Mouse (Mus musculus) myocyte (in vitro differentiated cells): ENCODE results near the gene Ankdd1b. TPM values are rescaled to one million over a fixed set of nuclear protein-coding genes. Genes with fewer than 3 reads are reported as not detected.

Source experiments
- H3K27me3 ChIP-seq: one replicate; pipeline ENCODE4 v1.6.1; 2011; ENCODE audit not compliant: control insufficient read depth, insufficient read depth, insufficient read length
- H3K36me3 ChIP-seq: one replicate; pipeline ENCODE4 v1.6.1; 2011; ENCODE audit not compliant: control insufficient read depth, insufficient read depth
- H3K4me2 ChIP-seq: one replicate; pipeline ENCODE4 v1.6.1; 2011; ENCODE audit warnings: low read depth, control low read depth
- H3K4me3 ChIP-seq: one replicate; pipeline ENCODE4 v1.5.1; 2011; ENCODE audit warnings: mild to moderate bottlenecking, control low read depth, moderate library complexity
- H3K79me2 ChIP-seq: one replicate; pipeline ENCODE4 v1.6.1; 2011; ENCODE audit not compliant: control insufficient read depth, insufficient read depth
- H3ac ChIP-seq: one replicate; pipeline ENCODE4 v1.6.1; 2011; ENCODE audit not compliant: control insufficient read depth, insufficient read length
- CEBPB ChIP-seq: IDR thresholded peaks from 2 replicates; pipeline ENCODE4 v1.6.1; 2011; ENCODE audit warnings: mild to moderate bottlenecking, moderate library complexity; ENCODE audit not compliant: poor library complexity, insufficient read depth, severe bottlenecking
- E2F4 ChIP-seq: IDR thresholded peaks from one replicate; pipeline ENCODE4 v1.6.1; 2011; ENCODE audit warnings: mild to moderate bottlenecking, control low read depth, moderate library complexity; ENCODE audit not compliant: insufficient read depth
- MAX ChIP-seq: IDR thresholded peaks from one replicate; pipeline ENCODE4 v1.6.1; 2011; ENCODE audit warnings: low read depth, mild to moderate bottlenecking, control low read depth
- MYOD1 ChIP-seq, 3 experiments: IDR thresholded peaks; one replicate each; pipeline ENCODE4 v1.6.1; 2011; ENCODE audit warnings: control low read depth in 2 of 3, low read depth in 2 of 3, mild to moderate bottlenecking in 2 of 3, moderate library complexity in 1 of 3; ENCODE audit not compliant: insufficient read length in 2 of 3, control insufficient read depth in 1 of 3
- MYOG ChIP-seq, 3 experiments: IDR thresholded peaks; one replicate each; pipeline ENCODE4 v1.6.1; 2011; ENCODE audit warnings: control low read depth in 2 of 3, low read depth in 2 of 3, mild to moderate bottlenecking in 2 of 3; ENCODE audit not compliant: insufficient read length in 2 of 3, control insufficient read depth in 1 of 3, insufficient read depth in 1 of 3
- POLR2A ChIP-seq: IDR thresholded peaks from one replicate; pipeline ENCODE4 v1.6.1; 2011; ENCODE audit warnings: low read depth, mild to moderate bottlenecking, control low read depth, moderate library complexity; ENCODE audit not compliant: insufficient read length
- POLR2AphosphoS2 ChIP-seq: IDR thresholded peaks from one replicate; pipeline ENCODE4 v1.6.1; 2011; ENCODE audit warnings: low read depth, control low read depth; ENCODE audit not compliant: insufficient read length
- REST ChIP-seq: IDR thresholded peaks from one replicate; pipeline ENCODE4 v1.6.1; 2011; ENCODE audit warnings: mild to moderate bottlenecking, control low read depth, moderate library complexity; ENCODE audit not compliant: insufficient read depth, insufficient read length
- SRF ChIP-seq: IDR thresholded peaks from one replicate; pipeline ENCODE4 v1.6.1; 2011; ENCODE audit warnings: low read depth; ENCODE audit not compliant: control insufficient read depth, insufficient read length
- TCF12 ChIP-seq: IDR thresholded peaks from one replicate; pipeline ENCODE4 v1.6.1; 2011; ENCODE audit warnings: mild to moderate bottlenecking, control low read depth; ENCODE audit not compliant: poor library complexity, insufficient read depth, severe bottlenecking
- TCF3 ChIP-seq: IDR thresholded peaks from one replicate; pipeline ENCODE4 v1.6.1; 2011; ENCODE audit warnings: low read depth, control low read depth; ENCODE audit not compliant: insufficient read length
- USF1 ChIP-seq: IDR thresholded peaks from one replicate; pipeline ENCODE4 v1.6.1; 2011; ENCODE audit warnings: low read depth, mild to moderate bottlenecking, control low read depth, moderate library complexity
- polyA plus RNA-seq: library from polyadenylated mRNA; unstranded; fragments of >200 nt; fragmentation: generic; extraction: Trizol; gene quantifications from one replicate; pipeline ENCODE4 v1.2.1, GENCODE M21; 2012; ENCODE audit warnings: missing spikeins

Gene Ankdd1b
- polyA plus RNA-seq, 1 experiment: not detected

DNA sequence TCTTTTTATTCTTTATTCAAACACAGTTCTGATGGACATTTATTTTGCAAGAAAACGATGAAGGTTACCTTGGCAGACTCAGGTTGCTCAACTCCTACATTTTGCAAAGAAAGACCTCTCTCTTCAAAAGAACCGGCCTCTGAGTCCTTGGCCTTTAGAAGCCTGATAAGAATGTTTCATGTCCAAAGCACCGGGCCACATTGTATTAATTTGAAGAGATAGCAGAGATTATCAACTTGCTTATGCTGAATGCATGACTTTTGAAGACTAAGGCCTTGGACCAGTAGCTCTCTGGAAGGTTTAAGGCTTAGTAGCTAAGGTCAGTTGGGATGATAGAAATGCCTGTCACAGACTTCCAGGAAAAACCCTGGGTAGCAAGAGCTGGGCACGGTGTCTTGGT is 6.2 kb upstream of the Ankdd1b start:
- TF ChIP-seq SRF: no peak
- no peak for TF ChIP-seq REST
- no peak for TF ChIP-seq POLR2AphosphoS2
- no peak for TF ChIP-seq USF1
- no peak for TF ChIP-seq MAX
- TF ChIP-seq POLR2A: no peak
- TF ChIP-seq CEBPB: no peak
- no peak for TF ChIP-seq TCF12
- TF ChIP-seq MYOD1 (IDR thresholded peaks at IDR 0.05; ENCODE audit: control insufficient read depth in 1 of 3, insufficient read length in 2 of 3, low read depth in 2 of 3): no peak
- no peak for TF ChIP-seq MYOG (IDR thresholded peaks at IDR 0.05; ENCODE audit: control insufficient read depth in 1 of 3, insufficient read depth in 1 of 3, insufficient read length in 2 of 3, low read depth in 2 of 3)
- TF ChIP-seq E2F4: no peak
- no peak for TF ChIP-seq TCF3

DNA sequence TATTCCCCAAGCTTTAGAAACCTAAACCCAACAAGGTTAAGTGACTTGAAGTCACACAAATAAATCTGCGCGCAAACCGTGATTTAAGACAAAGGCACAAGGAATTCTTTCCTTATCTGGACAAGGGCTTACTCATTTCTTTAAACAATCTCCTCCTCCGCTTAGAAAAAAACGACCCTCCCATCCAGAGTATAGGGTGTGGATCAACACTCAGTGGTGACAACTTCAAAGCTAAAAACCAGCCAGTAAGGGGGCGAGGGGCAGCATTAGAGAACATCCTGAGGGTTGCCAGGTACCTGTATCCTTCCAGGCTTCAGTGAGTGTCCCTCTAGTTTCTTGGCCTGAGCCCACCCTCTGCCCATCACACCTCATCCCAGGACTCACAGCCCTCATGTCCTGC is 442 bp downstream of the Ankdd1b start:
- H3K4me2 ChIP-seq: no peak overlapping the region
- H3K4me3 ChIP-seq: no peak overlapping the region
- H3K27me3 ChIP-seq: no peaks in the 10 kb centered on the region
- no peaks in the 10 kb centered on the region for H3K36me3 ChIP-seq
- TF ChIP-seq E2F4 (no peak), USF1 (no peak), MYOG (IDR thresholded peaks at IDR 0.05; ENCODE audit: control insufficient read depth in 1 of 3, insufficient read depth in 1 of 3, insufficient read length in 2 of 3, low read depth in 2 of 3) (no peak), POLR2A (no peak), SRF (no peak), CEBPB (no peak), POLR2AphosphoS2 (no peak), MAX (no peak), REST (no peak), TCF12 (no peak), MYOD1 (IDR thresholded peaks at IDR 0.05; ENCODE audit: control insufficient read depth in 1 of 3, insufficient read length in 2 of 3, low read depth in 2 of 3) (no peak)
- H3K79me2 ChIP-seq: no peaks in the 10 kb centered on the region
- H3ac ChIP-seq: no peak overlapping the region

More for the DNA sequence above, 6.2 kb upstream of the Ankdd1b start:
- H3K4me2 ChIP-seq: no peak overlapping the region
- H3K36me3 ChIP-seq: peaks cover 3% of the 10 kb centered on the region
- H3K27me3 ChIP-seq: no peaks in the 10 kb centered on the region
- no peaks in the 10 kb centered on the region for H3K79me2 ChIP-seq
- no peak overlapping the region for H3ac ChIP-seq
- no peak overlapping the region for H3K4me3 ChIP-seq

DNA sequence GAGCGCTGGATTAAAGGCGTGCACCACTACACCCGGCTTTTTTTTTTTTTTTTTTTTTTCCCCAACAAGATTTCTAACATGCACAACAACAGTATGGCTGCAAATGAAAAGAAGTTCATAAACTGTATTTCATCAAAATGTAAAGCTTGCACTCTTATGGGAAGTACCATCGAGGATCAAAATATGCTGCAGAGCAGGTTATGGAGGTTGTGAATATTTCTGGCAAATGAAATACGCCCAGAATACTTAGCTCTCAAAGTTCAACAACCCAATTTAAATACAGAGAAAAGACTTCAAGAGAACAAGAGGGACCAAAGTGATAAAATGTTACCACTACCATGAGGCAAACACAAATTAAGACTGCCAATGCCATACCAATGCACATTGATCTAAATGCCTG is 2.3 kb downstream of the Ankdd1b start:
- H3K4me2 ChIP-seq: no peak overlapping the region

GRCm38 (mm10) chr13:96465315-96465714 is 5.7 kb downstream of the Ankdd1b start:
- H3ac ChIP-seq: no peak overlapping the region
- no peak overlapping the region for H3K4me3 ChIP-seq
- TF ChIP-seq MYOD1 (IDR thresholded peaks at IDR 0.05; ENCODE audit: control insufficient read depth in 1 of 3, insufficient read length in 2 of 3, low read depth in 2 of 3) (no peak), POLR2AphosphoS2 (no peak), MYOG (IDR thresholded peaks at IDR 0.05; ENCODE audit: control insufficient read depth in 1 of 3, insufficient read depth in 1 of 3, insufficient read length in 2 of 3, low read depth in 2 of 3) (no peak), MAX (no peak), REST (no peak), USF1 (no peak), E2F4 (no peak), POLR2A (no peak), TCF12 (no peak), SRF (no peak), CEBPB (no peak), TCF3 (no peak)
- H3K4me2 ChIP-seq: no peak overlapping the region
- no peaks in the 10 kb centered on the region for H3K27me3 ChIP-seq
- no peaks in the 10 kb centered on the region for H3K36me3 ChIP-seq
- H3K79me2 ChIP-seq: no peaks in the 10 kb centered on the region

More for the DNA sequence above, 2.3 kb downstream of the Ankdd1b start:
- TF ChIP-seq E2F4 (no peak), TCF3 (no peak), MYOD1 (IDR thresholded peaks at IDR 0.05; ENCODE audit: control insufficient read depth in 1 of 3, insufficient read length in 2 of 3, low read depth in 2 of 3) (no peak), POLR2A (no peak), USF1 (no peak), TCF12 (no peak), SRF (no peak), POLR2AphosphoS2 (no peak), MAX (no peak), MYOG (IDR thresholded peaks at IDR 0.05; ENCODE audit: control insufficient read depth in 1 of 3, insufficient read depth in 1 of 3, insufficient read length in 2 of 3, low read depth in 2 of 3) (no peak), CEBPB (no peak), REST (no peak)
- H3K36me3 ChIP-seq: no peaks in the 10 kb centered on the region
- H3K79me2 ChIP-seq: no peaks in the 10 kb centered on the region
- H3K4me3 ChIP-seq: no peak overlapping the region
- H3ac ChIP-seq: no peak overlapping the region
- no peaks in the 10 kb centered on the region for H3K27me3 ChIP-seq

GRCm38 (mm10) chr13:96462644-96463043 is 8.4 kb downstream of the Ankdd1b start:
- Histone ChIP-seq H3K4me2 (no peak overlapping the region), H3K36me3 (no peaks in the 10 kb centered on the region), H3K79me2 (no peaks in the 10 kb centered on the region), H3ac (no peak overlapping the region), H3K4me3 (no peak overlapping the region), H3K27me3 (no peaks in the 10 kb centered on the region)
- TF ChIP-seq MAX (no peak), REST (no peak), E2F4 (no peak)
